Mouse (Mus musculus) midbrain, embryonic 15.5 days (tissue): ENCODE measurements around the gene Bcor. TPM values are rescaled to one million over a fixed set of nuclear protein-coding genes. Genes with fewer than 3 reads are reported as not detected.
A peak's percentile ranks its signal among the peaks of the same experiment; 100 is the strongest.

Experiments
- ATAC-seq: fragments of 200-750 bp; cut with Nextera tagmentation; replicated peaks from 2 replicates; pipeline ENCODE4 v1.8.0; 2017; ENCODE audit warnings: moderate TSS enrichment
- H3K27ac ChIP-seq: fragments of 300-500 bp; sonication (generic); 2 replicates; pipeline ENCODE4 v1.5.1; 2015; ENCODE audit warnings: mild to moderate bottlenecking, inconsistent platforms
- H3K27me3 ChIP-seq: fragments of 300-500 bp; sonication (generic); replicated peaks from 2 replicates; pipeline ENCODE4 v1.6.1; 2015; ENCODE audit warnings: inconsistent platforms
- H3K36me3 ChIP-seq: fragments of 300-500 bp; sonication (generic); replicated peaks from 2 replicates; pipeline ENCODE4 v1.6.1; 2015; ENCODE audit warnings: inconsistent platforms
- H3K4me1 ChIP-seq: fragments of 300-500 bp; sonication (generic); 2 replicates; pipeline ENCODE4 v1.6.1; 2015; ENCODE audit warnings: inconsistent platforms
- H3K4me2 ChIP-seq: fragments of 300-500 bp; sonication (generic); 2 replicates; pipeline ENCODE4 v1.6.1; 2015; ENCODE audit warnings: inconsistent platforms, mild to moderate bottlenecking, moderate library complexity
- H3K4me3 ChIP-seq: fragments of 300-500 bp; sonication (generic); 2 replicates; pipeline ENCODE4 v1.5.1; 2015; ENCODE audit warnings: mild to moderate bottlenecking, inconsistent platforms
- H3K9ac ChIP-seq: fragments of 300-500 bp; sonication (generic); 2 replicates; pipeline ENCODE4 v1.6.1; 2015; ENCODE audit warnings: mild to moderate bottlenecking, inconsistent platforms
- H3K9me3 ChIP-seq: fragments of 300-500 bp; sonication (generic); 2 replicates; pipeline ENCODE4 v1.6.1; 2016; ENCODE audit warnings: inconsistent platforms
- WGBS: fragments of 180-500 bp; shearing (Covaris S2); methylation state at CpG from one replicate; pipeline ENCODE4 v1.1.7; 2015; ENCODE audit warnings: mixed read lengths; 5-methylcytosine and 5-hydroxymethylcytosine counted together
- polyA plus RNA-seq: library from polyadenylated mRNA; unstranded; fragments of >200 nt; fragmentation: Nextera tagmentation; extraction: Ambion mirVana; gene quantifications from 2 replicates; pipeline ENCODE4 v1.2.1, GENCODE M21; 2015

Bcor gene
- 18.4 and 18.8 TPM in 2 replicates for polyA plus RNA-seq

DNA sequence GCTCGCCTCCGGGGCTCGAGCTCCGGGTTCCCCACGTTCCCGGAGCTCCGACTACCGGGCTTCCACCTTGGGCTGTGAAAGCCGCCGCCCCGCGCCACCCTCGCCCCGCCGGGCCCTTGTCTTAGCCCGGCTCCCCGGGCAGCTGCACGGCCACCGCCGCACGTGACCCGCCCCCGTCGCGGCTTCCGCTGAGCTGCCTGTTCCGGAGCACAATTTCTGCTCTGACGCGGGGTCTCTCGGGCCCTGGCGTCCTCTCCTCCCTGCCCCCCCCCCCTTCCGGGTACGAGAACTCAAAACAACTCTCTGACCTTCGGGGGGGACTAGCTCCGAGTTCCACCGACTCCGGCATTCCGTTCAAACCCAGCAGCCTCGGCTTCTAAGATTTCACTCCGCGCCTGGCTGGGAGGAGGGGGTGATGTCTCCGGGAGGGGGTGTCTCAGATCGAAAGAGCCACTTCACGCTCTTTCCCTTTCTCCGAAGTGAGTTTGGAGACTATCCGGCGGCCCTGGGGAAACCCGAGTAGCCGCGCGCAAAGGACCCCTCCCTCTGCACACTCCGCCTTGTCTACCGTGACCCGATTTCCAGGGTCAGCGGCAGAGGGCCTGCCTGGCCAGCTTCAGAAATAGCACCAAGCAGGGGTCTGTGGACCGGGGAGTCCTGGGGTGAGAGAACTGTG, at the start of gene Bcor:
Gene Bcor (minus strand): TSS at position 375 of the 676 bp plus-strand sequence.
- no peaks in the 10 kb centered on the region for H3K9me3 ChIP-seq
- peak within 1 kb of the TSS; percentile 42; the same call in 1 of the 2 replicates for H3K27ac ChIP-seq
- peak within 1 kb of the TSS; percentile 48 for H3K4me3 ChIP-seq
- peak; percentile 41 for ATAC-seq
- 10% methylated on average over 51 of the region's 56 CpGs for WGBS
- no peaks in the 10 kb centered on the region for H3K36me3 ChIP-seq
- peak within 1 kb of the TSS; percentile 70 for H3K4me2 ChIP-seq
- H3K9ac ChIP-seq, result peak within 1 kb of the TSS; percentile 50
- peaks cover 31% of the 10 kb centered on the region for H3K27me3 ChIP-seq
- peaks cover 29% of the 10 kb centered on the region for H3K4me1 ChIP-seq

DNA sequence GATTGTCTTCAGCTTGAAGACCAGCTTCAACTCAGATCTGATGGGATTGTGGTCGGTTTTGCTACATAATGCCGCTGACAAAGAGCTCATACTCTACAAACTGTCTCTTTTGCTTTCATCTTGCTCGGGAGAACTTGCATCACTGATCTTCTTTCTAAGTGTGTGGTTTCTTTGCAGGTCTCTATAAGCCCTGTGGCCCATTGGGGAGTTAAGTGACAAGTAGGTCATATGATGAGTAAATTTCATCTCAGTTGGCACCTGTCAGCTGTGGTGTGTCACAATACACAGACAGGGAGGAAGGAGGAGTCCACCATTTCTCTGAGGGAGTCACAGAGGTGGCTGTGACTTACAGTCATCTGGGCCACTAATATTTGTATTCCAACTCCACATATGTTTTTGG, 42.8 kb upstream of the Bcor start:
- no peak for ATAC-seq
- H3K4me2 ChIP-seq, result no peak overlapping the region
- no peaks in the 10 kb centered on the region for H3K9me3 ChIP-seq
- H3K27ac ChIP-seq, result no peak overlapping the region
- 82% methylated on average over 3 of the region's 3 CpGs for WGBS
- no peak overlapping the region for H3K4me3 ChIP-seq
- H3K36me3 ChIP-seq, result no peaks in the 10 kb centered on the region
- no peak overlapping the region for H3K9ac ChIP-seq
- no peaks in the 10 kb centered on the region for H3K4me1 ChIP-seq
- H3K27me3 ChIP-seq, result no peaks in the 10 kb centered on the region

- Histone ChIP-seq H3K9ac (no peak overlapping the region), H3K9me3 (no peaks in the 10 kb centered on the region), H3K4me3 (no peak overlapping the region), H3K36me3 (no peaks in the 10 kb centered on the region), H3K4me1 (no peaks in the 10 kb centered on the region), H3K4me2 (no peak overlapping the region), H3K27me3 (no peaks in the 10 kb centered on the region), H3K27ac (no peak overlapping the region)
- WGBS, result 85% methylated on average over 3 of the region's 3 CpGs
- ATAC-seq, result no peak
Observed at GRCm38 (mm10) chrX:12201111-12201510, 41.0 kb upstream of the Bcor start.

- Histone ChIP-seq H3K4me2 (no peak overlapping the region), H3K9me3 (no peaks in the 10 kb centered on the region), H3K4me1 (no peaks in the 10 kb centered on the region), H3K4me3 (no peak overlapping the region), H3K27ac (no peak overlapping the region), H3K36me3 (no peaks in the 10 kb centered on the region), H3K27me3 (no peaks in the 10 kb centered on the region), H3K9ac (no peak overlapping the region)
- WGBS, result 79% methylated on average over 11 of the region's 11 CpGs
- no peak for ATAC-seq
Observed at GRCm38 (mm10) chrX:12195234-12195919, 35.2 kb upstream of the Bcor start.

- H3K4me3 ChIP-seq, result no peak overlapping the region
- ATAC-seq, result no peak
- no peaks in the 10 kb centered on the region for H3K36me3 ChIP-seq
- no peak overlapping the region for H3K4me2 ChIP-seq
- H3K27me3 ChIP-seq, result no peaks in the 10 kb centered on the region
- 64% methylated on average over 2 of the region's 2 CpGs for WGBS
- no peaks in the 10 kb centered on the region for H3K9me3 ChIP-seq
- H3K27ac ChIP-seq, result no peak overlapping the region
- no peaks in the 10 kb centered on the region for H3K4me1 ChIP-seq
- no peak overlapping the region for H3K9ac ChIP-seq
Observed at GRCm38 (mm10) chrX:12192343-12192742, 32.2 kb upstream of the Bcor start.

DNA sequence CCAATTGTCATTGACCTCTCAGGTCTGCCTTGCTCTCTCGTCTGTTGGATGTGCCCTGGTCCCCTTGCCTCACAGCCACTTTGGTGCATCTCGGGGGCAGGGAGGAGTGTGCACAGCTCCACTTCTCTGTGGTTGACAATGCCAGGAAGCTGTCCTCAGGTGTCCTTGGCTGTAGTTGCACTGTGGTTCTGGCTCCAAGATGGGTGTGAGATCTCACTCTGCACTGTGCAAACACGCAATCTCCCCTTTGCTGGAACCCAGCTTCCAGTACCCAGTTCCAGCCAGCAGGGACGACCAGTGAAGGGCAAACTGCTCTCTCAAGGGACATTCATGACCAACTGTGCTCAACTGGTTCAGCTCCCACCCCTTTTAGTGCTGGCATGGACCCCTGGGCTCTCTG, 29.4 kb upstream of the Bcor start:
- no peaks in the 10 kb centered on the region for H3K36me3 ChIP-seq
- no peaks in the 10 kb centered on the region for H3K4me1 ChIP-seq
- H3K4me3 ChIP-seq, result no peak overlapping the region
- H3K27ac ChIP-seq, result no peak overlapping the region
- H3K27me3 ChIP-seq, result no peaks in the 10 kb centered on the region
- H3K4me2 ChIP-seq, result no peak overlapping the region
- H3K9ac ChIP-seq, result no peak overlapping the region
- no peaks in the 10 kb centered on the region for H3K9me3 ChIP-seq
- ATAC-seq, result no peak
- 75% methylated on average over 4 of the region's 4 CpGs for WGBS

- no peaks in the 10 kb centered on the region for H3K27me3 ChIP-seq
- H3K36me3 ChIP-seq, result no peaks in the 10 kb centered on the region
- no peaks in the 10 kb centered on the region for H3K9me3 ChIP-seq
- ATAC-seq, result no peak
- H3K9ac ChIP-seq, result no peak overlapping the region
- H3K27ac ChIP-seq, result no peak overlapping the region
- H3K4me2 ChIP-seq, result no peak overlapping the region
- WGBS, result 55% methylated on average over 16 of the region's 16 CpGs
- H3K4me3 ChIP-seq, result no peak overlapping the region
- no peaks in the 10 kb centered on the region for H3K4me1 ChIP-seq
Observed at GRCm38 (mm10) chrX:12175198-12175960, 15.2 kb upstream of the Bcor start.

DNA sequence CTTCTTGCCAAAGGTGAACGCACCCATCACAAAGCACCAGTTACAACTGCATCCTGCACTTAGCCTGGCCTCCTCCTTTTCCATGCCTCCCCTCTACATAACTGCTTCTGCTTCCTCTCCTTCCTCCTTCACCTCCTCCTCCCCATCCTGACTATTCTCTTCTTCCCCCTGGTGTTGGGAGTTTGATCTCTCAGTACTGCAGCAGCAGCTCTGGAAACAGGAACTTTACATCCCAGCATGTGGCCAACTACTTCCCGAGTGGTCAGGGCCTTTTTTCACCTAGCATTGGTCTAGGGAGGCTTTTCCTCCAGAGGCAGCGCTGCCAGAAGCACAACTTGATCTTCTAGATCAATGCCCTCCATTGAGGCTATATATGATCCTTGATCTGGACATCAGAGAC, 10.0 kb upstream of the Bcor start:
- 36% methylated on average over 3 of the region's 3 CpGs for WGBS
- ATAC-seq, result no peak
- Histone ChIP-seq H3K9me3 (no peaks in the 10 kb centered on the region), H3K4me1 (no peaks in the 10 kb centered on the region), H3K9ac (no peak overlapping the region), H3K27ac (no peak overlapping the region), H3K4me2 (no peak overlapping the region), H3K4me3 (no peak overlapping the region), H3K36me3 (no peaks in the 10 kb centered on the region), H3K27me3 (no peaks in the 10 kb centered on the region)

- Histone ChIP-seq H3K4me2 (no peak overlapping the region), H3K9ac (no peak overlapping the region), H3K4me3 (no peak overlapping the region), H3K27me3 (peaks cover 3% of the 10 kb centered on the region; the same call in 1 of the 2 replicates), H3K36me3 (no peaks in the 10 kb centered on the region), H3K4me1 (no peaks in the 10 kb centered on the region), H3K27ac (no peak overlapping the region), H3K9me3 (no peaks in the 10 kb centered on the region)
- WGBS, result 45% methylated on average over 11 of the region's 11 CpGs
- ATAC-seq, result no peak
Observed at GRCm38 (mm10) chrX:12164591-12165529, 4.7 kb upstream of the Bcor start.

- H3K4me1 ChIP-seq, result peaks cover 29% of the 10 kb centered on the region
- 3% methylated on average over 12 of the region's 19 CpGs for WGBS
- no peaks in the 10 kb centered on the region for H3K9me3 ChIP-seq
- peak overlapping the region; percentile 50 for H3K9ac ChIP-seq
- H3K36me3 ChIP-seq, result no peaks in the 10 kb centered on the region
- peak overlapping the region; percentile 42; the same call in 1 of the 2 replicates for H3K27ac ChIP-seq
- peak; percentile 31 for ATAC-seq
- peak overlapping the region; percentile 48 for H3K4me3 ChIP-seq
- peaks cover 36% of the 10 kb centered on the region for H3K27me3 ChIP-seq
- H3K4me2 ChIP-seq, result peak overlapping the region; percentile 70
Observed at GRCm38 (mm10) chrX:12159534-12159881, 647 bp downstream of the Bcor start.

DNA sequence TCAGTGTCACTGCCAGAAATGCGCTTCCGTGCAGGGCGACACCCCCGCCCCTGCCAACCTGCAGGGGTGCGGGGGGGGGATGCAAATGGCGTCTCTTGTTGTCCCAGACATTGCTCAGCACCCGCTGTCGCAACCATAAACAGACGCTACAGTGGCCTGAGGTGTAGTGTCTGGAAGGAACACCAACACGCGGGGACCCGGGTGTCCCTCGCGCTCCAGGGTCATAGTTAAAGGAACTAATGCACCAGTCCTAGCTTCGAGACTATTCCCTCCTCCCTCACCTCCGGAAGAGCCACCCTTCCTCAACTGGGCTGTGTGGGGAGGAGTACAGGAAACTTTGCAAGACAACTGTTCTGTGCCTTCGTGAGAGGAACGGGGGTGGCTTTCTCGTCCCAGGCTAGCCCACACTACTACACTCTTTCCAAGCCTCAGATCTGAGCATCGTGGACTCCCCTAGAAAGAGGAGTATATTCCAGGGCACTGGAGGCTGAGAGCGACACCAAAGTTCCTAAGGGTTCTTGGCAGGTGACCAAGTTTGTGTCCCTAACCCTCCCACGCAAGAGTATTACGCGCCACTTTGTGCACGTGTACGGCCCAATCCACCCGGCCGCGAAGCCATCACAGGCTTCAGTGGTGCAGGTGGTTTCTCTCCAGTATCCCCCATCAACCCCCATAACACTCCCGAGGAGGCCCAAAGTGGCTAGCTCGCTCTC, 1.2 kb downstream of the Bcor start:
- Histone ChIP-seq H3K9me3 (no peaks in the 10 kb centered on the region), H3K27ac (no peak overlapping the region), H3K4me1 (peaks cover 29% of the 10 kb centered on the region), H3K9ac (no peak overlapping the region), H3K4me2 (peak overlapping the region; percentile 70), H3K36me3 (no peaks in the 10 kb centered on the region), H3K4me3 (peak overlapping the region; percentile 48), H3K27me3 (peaks cover 40% of the 10 kb centered on the region)
- no peak; the same call in 1 of the 2 replicates for ATAC-seq
- 9% methylated on average over 31 of the region's 31 CpGs for WGBS
